Mouse (Mus musculus) adrenal gland, postnatal 14 days (tissue): ENCODE data around the gene Zfp13. TPM values are rescaled to one million over a fixed set of nuclear protein-coding genes. Genes with fewer than 3 reads are reported as not detected.

Experiments
- DNase-seq: peaks from one replicate; pipeline ENCODE4 v3.0.0; 2021; ENCODE audit warnings: mixed read lengths
- total RNA-seq: library from RNA; stranded (reverse); gene quantifications from 2 replicates; pipeline ENCODE4 v1.2.3, GENCODE M21; 2021

Zfp13 gene
- total RNA-seq, 1 experiment from 2014 or later = 8.5 TPM

GRCm38 (mm10) chr17:23592208-23592925, 6.9 kb downstream of the Zfp13 start:
- DNase-seq = peak; percentile 98

- no peak for DNase-seq
Observed at GRCm38 (mm10) chr17:23587253-23587652, 12.0 kb downstream of the Zfp13 start.

- peak; percentile 82 for DNase-seq
Observed at GRCm38 (mm10) chr17:23585721-23586491, 13.4 kb downstream of the Zfp13 start.

- peak; percentile 51 for DNase-seq
Observed at GRCm38 (mm10) chr17:23584786-23585185, 14.5 kb downstream of the Zfp13 start.

GRCm38 (mm10) chr17:23575951-23576552, 23.2 kb downstream of the Zfp13 start:
- DNase-seq = no peak

GRCm38 (mm10) chr17:23574130-23574529, 25.2 kb downstream of the Zfp13 start:
- DNase-seq = no peak

- no peak for DNase-seq
Observed at GRCm38 (mm10) chr17:23572059-23572458, 27.2 kb downstream of the Zfp13 start.

GRCm38 (mm10) chr17:23571084-23571483, 28.2 kb downstream of the Zfp13 start:
- no peak for DNase-seq

GRCm38 (mm10) chr17:23570017-23570416, 29.3 kb downstream of the Zfp13 start:
- peak; percentile 67 for DNase-seq

- DNase-seq = no peak
Observed at GRCm38 (mm10) chr17:23568370-23568769, 30.9 kb downstream of the Zfp13 start.

- DNase-seq = peak; percentile 47
Observed at GRCm38 (mm10) chr17:23566787-23567186, 32.5 kb downstream of the Zfp13 start.

- no peak for DNase-seq
Observed at GRCm38 (mm10) chr17:23564368-23564715, 34.9 kb downstream of the Zfp13 start.

GRCm38 (mm10) chr17:23563595-23564367, 35.5 kb downstream of the Zfp13 start, which contains the start of gene Zfp213:
Gene Zfp213, minus strand, starts transcription at chr17:23564238.
- peak; percentile 98 for DNase-seq

GRCm38 (mm10) chr17:23559767-23560166, 39.5 kb downstream of the Zfp13 start:
- DNase-seq = peak; percentile 85

- no peak for DNase-seq
Observed at GRCm38 (mm10) chr17:23555243-23555916, 43.9 kb downstream of the Zfp13 start.

- no peak for DNase-seq
Observed at GRCm38 (mm10) chr17:23554321-23554720, 45.0 kb downstream of the Zfp13 start.

- DNase-seq = peak; percentile 76
Observed at GRCm38 (mm10) chr17:23553634-23554120, 45.6 kb downstream of the Zfp13 start.

GRCm38 (mm10) chr17:23552896-23553633, 46.2 kb downstream of the Zfp13 start:
- DNase-seq = peak; percentile 58

GRCm38 (mm10) chr17:23551963-23552362, 47.3 kb downstream of the Zfp13 start:
- DNase-seq = peak; percentile 12

- DNase-seq = peak; percentile 3
Observed at GRCm38 (mm10) chr17:23551416-23551815, 47.9 kb downstream of the Zfp13 start.

GRCm38 (mm10) chr17:23550856-23551255, 48.4 kb downstream of the Zfp13 start:
- peak; percentile 15 for DNase-seq
